Mouse (Mus musculus) limb, embryonic 12.5 days (tissue): Measurements from ENCODE around the gene Tln1. TPM values are rescaled to one million over a fixed set of nuclear protein-coding genes. Genes with fewer than 3 reads are reported as not detected.

Source experiments
- ATAC-seq: fragments of 200-750 bp; cut with Nextera tagmentation; 2 replicates; pipeline ENCODE4 v1.8.0; 2017; ENCODE audit warnings: low read depth, moderate TSS enrichment; ENCODE audit not compliant: insufficient number of reproducible peaks, insufficient read depth, low FRiP score, low TSS enrichment
- H3K27ac ChIP-seq: fragments of 300-500 bp; sonication (generic); 2 replicates; pipeline ENCODE4 v1.5.1; 2016; ENCODE audit warnings: mild to moderate bottlenecking, moderate library complexity
- H3K27me3 ChIP-seq: fragments of 300-500 bp; sonication (generic); 2 replicates; pipeline ENCODE4 v1.6.1; 2016; ENCODE audit warnings: mild to moderate bottlenecking, moderate library complexity
- H3K36me3 ChIP-seq: fragments of 300-500 bp; sonication (generic); 2 replicates; pipeline ENCODE4 v1.6.1; 2016; ENCODE audit warnings: mild to moderate bottlenecking, moderate library complexity
- H3K4me1 ChIP-seq: fragments of 300-500 bp; sonication (generic); replicated peaks from 2 replicates; pipeline ENCODE4 v1.6.1; 2016
- H3K4me2 ChIP-seq: fragments of 300-500 bp; sonication (generic); 2 replicates; pipeline ENCODE4 v1.6.1; 2016; ENCODE audit warnings: mild to moderate bottlenecking, moderate library complexity
- H3K4me3 ChIP-seq: fragments of 300-500 bp; sonication (generic); replicated peaks from 2 replicates; pipeline ENCODE4 v1.5.1; 2016; ENCODE audit warnings: mild to moderate bottlenecking
- H3K9ac ChIP-seq: fragments of 300-500 bp; sonication (generic); replicated peaks from 2 replicates; pipeline ENCODE4 v1.6.1; 2016; ENCODE audit warnings: mild to moderate bottlenecking, moderate library complexity
- H3K9me3 ChIP-seq: fragments of 300-500 bp; sonication (generic); 2 replicates; pipeline ENCODE4 v1.6.1; 2016; ENCODE audit warnings: mild to moderate bottlenecking, moderate library complexity
- WGBS: fragments of 180-500 bp; shearing (Covaris S2); methylation state at CpG from one replicate; pipeline ENCODE4 v1.1.7; 2016; 5-methylcytosine and 5-hydroxymethylcytosine counted together
- polyA plus RNA-seq: library from polyadenylated mRNA; unstranded; fragments of >200 nt; fragmentation: Nextera tagmentation; extraction: Ambion mirVana; gene quantifications from 2 replicates; pipeline ENCODE4 v1.2.1, GENCODE M21; 2016

Tln1 gene
- polyA plus RNA-seq, 1 experiment from 2014 or later: 62.2 TPM

- 8% methylated on average over 50 of the region's 50 CpGs for WGBS
- Histone ChIP-seq H3K27me3 (no peaks in the 10 kb centered on the region), H3K27ac (peak within 1 kb of the TSS; percentile 56; the same call in 1 of the 2 replicates)
Observed at GRCm38 (mm10) chr4:43499407-43500333, 62.8 kb downstream of the Tln1 start, which contains the start of gene Arhgef39. Gene Arhgef39 (minus strand): TSS chr4:43499695.

GRCm38 (mm10) chr4:43498983-43499382 lies 63.5 kb downstream of the Tln1 start:
- no peak for ATAC-seq
- Histone ChIP-seq H3K4me2 (peak overlapping the region; percentile 73), H3K4me1 (peaks cover 31% of the 10 kb centered on the region), H3K27ac (peak overlapping the region; percentile 56; the same call in 1 of the 2 replicates), H3K4me3 (peak overlapping the region; percentile 63), H3K9me3 (no peaks in the 10 kb centered on the region), H3K27me3 (no peaks in the 10 kb centered on the region), H3K9ac (peak overlapping the region; percentile 63), H3K36me3 (peaks cover 31% of the 10 kb centered on the region)
- WGBS: 14% methylated on average over 8 of the region's 8 CpGs

More at GRCm38 (mm10) chr4:43499407-43500333, 62.8 kb downstream of the Tln1 start, which contains the start of gene Arhgef39:
- H3K9ac ChIP-seq: peak within 1 kb of the TSS; percentile 63
- ATAC-seq: peak; percentile 78
- H3K9me3 ChIP-seq: no peaks in the 10 kb centered on the region
- peaks cover 26% of the 10 kb centered on the region for H3K4me1 ChIP-seq
- H3K4me3 ChIP-seq: peak within 1 kb of the TSS; percentile 63
- peak within 1 kb of the TSS; percentile 73 for H3K4me2 ChIP-seq
- H3K36me3 ChIP-seq: peaks cover 31% of the 10 kb centered on the region

GRCm38 (mm10) chr4:43497946-43498345 lies 64.5 kb downstream of the Tln1 start:
- Histone ChIP-seq H3K4me1 (peaks cover 33% of the 10 kb centered on the region), H3K9me3 (no peaks in the 10 kb centered on the region)

GRCm38 (mm10) chr4:43497405-43497804 lies 65.1 kb downstream of the Tln1 start:
- peaks cover 31% of the 10 kb centered on the region for H3K36me3 ChIP-seq
- WGBS: 94% methylated on average over 8 of the region's 8 CpGs
- no peaks in the 10 kb centered on the region for H3K9me3 ChIP-seq
- peak overlapping the region; percentile 73 for H3K4me2 ChIP-seq
- ATAC-seq: no peak
- 0 out of 2 replicates have a peak overlapping the region, but pooled peaks have one; percentile 63 for H3K4me3 ChIP-seq
- no peak overlapping the region for H3K9ac ChIP-seq
- H3K27ac ChIP-seq: no peak overlapping the region
- H3K27me3 ChIP-seq: no peaks in the 10 kb centered on the region
- peaks cover 33% of the 10 kb centered on the region for H3K4me1 ChIP-seq

More at GRCm38 (mm10) chr4:43497946-43498345, 64.5 kb downstream of the Tln1 start:
- Histone ChIP-seq H3K4me2 (peak overlapping the region; percentile 73), H3K27me3 (no peaks in the 10 kb centered on the region), H3K36me3 (peaks cover 31% of the 10 kb centered on the region), H3K27ac (0 out of 2 replicates have a peak overlapping the region, but pooled peaks have one; percentile 45), H3K4me3 (peak overlapping the region; percentile 63), H3K9ac (peak overlapping the region; percentile 47)
- no peak for ATAC-seq
- WGBS: 75% methylated on average over 4 of the region's 4 CpGs

- no peaks in the 10 kb centered on the region for H3K27me3 ChIP-seq
- no peak overlapping the region for H3K4me2 ChIP-seq
- peaks cover 31% of the 10 kb centered on the region for H3K36me3 ChIP-seq
- H3K9ac ChIP-seq: no peak overlapping the region
- H3K4me1 ChIP-seq: peaks cover 33% of the 10 kb centered on the region
- H3K9me3 ChIP-seq: no peaks in the 10 kb centered on the region
- WGBS: 68% methylated on average over 6 of the region's 6 CpGs
- H3K4me3 ChIP-seq: no peak overlapping the region
- no peak overlapping the region for H3K27ac ChIP-seq
- ATAC-seq: no peak
Observed at GRCm38 (mm10) chr4:43496587-43496986, 65.9 kb downstream of the Tln1 start.

GRCm38 (mm10) chr4:43493846-43494240 lies 68.6 kb downstream of the Tln1 start:
- Histone ChIP-seq H3K36me3 (peaks cover 31% of the 10 kb centered on the region), H3K9ac (peak overlapping the region; percentile 82), H3K4me3 (peak overlapping the region; percentile 62), H3K9me3 (peaks cover 3% of the 10 kb centered on the region; the same call in 1 of the 2 replicates), H3K27me3 (no peaks in the 10 kb centered on the region), H3K4me1 (peaks cover 29% of the 10 kb centered on the region), H3K4me2 (peak overlapping the region; percentile 56), H3K27ac (peak overlapping the region; percentile 94)
- WGBS: 4% methylated on average over 9 of the region's 9 CpGs
- ATAC-seq: no peak

- Histone ChIP-seq H3K9ac (peak overlapping the region; percentile 82), H3K4me3 (peak overlapping the region; percentile 62), H3K27me3 (no peaks in the 10 kb centered on the region), H3K36me3 (peaks cover 31% of the 10 kb centered on the region), H3K4me2 (peak overlapping the region; percentile 56), H3K4me1 (peaks cover 24% of the 10 kb centered on the region), H3K9me3 (peaks cover 3% of the 10 kb centered on the region; the same call in 1 of the 2 replicates), H3K27ac (peak overlapping the region; percentile 94)
- WGBS: under 1% methylated on average over 47 of the region's 47 CpGs
- ATAC-seq: peak; percentile 87
Observed at GRCm38 (mm10) chr4:43493186-43493845, 69.2 kb downstream of the Tln1 start.

- H3K9ac ChIP-seq: peak within 1 kb of the TSS; percentile 82
- peaks cover 3% of the 10 kb centered on the region; the same call in 1 of the 2 replicates for H3K9me3 ChIP-seq
- WGBS: under 1% methylated on average over 25 of the region's 25 CpGs
- peak within 1 kb of the TSS; percentile 56 for H3K4me2 ChIP-seq
- H3K4me1 ChIP-seq: peaks cover 19% of the 10 kb centered on the region
- peak within 1 kb of the TSS; percentile 94 for H3K27ac ChIP-seq
- peak; percentile 98 for ATAC-seq
- H3K4me3 ChIP-seq: peak within 1 kb of the TSS; percentile 62
- H3K27me3 ChIP-seq: no peaks in the 10 kb centered on the region
- H3K36me3 ChIP-seq: peaks cover 28% of the 10 kb centered on the region
Observed at GRCm38 (mm10) chr4:43492821-43493185, 69.7 kb downstream of the Tln1 start, which contains the start of gene Ccdc107. Gene Ccdc107 (plus strand): TSS chr4:43492900.

- Histone ChIP-seq H3K27me3 (no peaks in the 10 kb centered on the region), H3K4me2 (peak overlapping the region; percentile 56), H3K4me3 (peak overlapping the region; percentile 62), H3K9ac (no peak overlapping the region), H3K4me1 (peaks cover 14% of the 10 kb centered on the region), H3K9me3 (peaks cover 3% of the 10 kb centered on the region; the same call in 1 of the 2 replicates), H3K27ac (peak overlapping the region; percentile 94; the same call in 1 of the 2 replicates), H3K36me3 (peaks cover 22% of the 10 kb centered on the region)
- no peak for ATAC-seq
- 46% methylated on average over 12 of the region's 12 CpGs for WGBS
Observed at GRCm38 (mm10) chr4:43492101-43492820, 70.2 kb downstream of the Tln1 start.

- H3K27ac ChIP-seq: no peak overlapping the region
- 89% methylated on average over 5 of the region's 5 CpGs for WGBS
- no peak overlapping the region for H3K4me3 ChIP-seq
Observed at GRCm38 (mm10) chr4:43490801-43491200, 71.7 kb downstream of the Tln1 start.

More at GRCm38 (mm10) chr4:43490801-43491200, 71.7 kb downstream of the Tln1 start:
- no peak overlapping the region for H3K9ac ChIP-seq
- peaks cover 14% of the 10 kb centered on the region for H3K4me1 ChIP-seq
- H3K4me2 ChIP-seq: no peak overlapping the region
- no peaks in the 10 kb centered on the region for H3K27me3 ChIP-seq
- peaks cover 8% of the 10 kb centered on the region for H3K36me3 ChIP-seq
- peaks cover 3% of the 10 kb centered on the region; the same call in 1 of the 2 replicates for H3K9me3 ChIP-seq
- no peak for ATAC-seq
